Mouse (Mus musculus): ENCODE data around the gene Irf9.

The Irf9 gene

GRCm38 (mm10) chr14:55603271-55603632 lies at the start of gene Irf9:
Irf9 (plus strand) TSS chr14:55603571.
- no peak for DNase-seq (ENCODE audit: inconsistent ontology term)

GRCm38 (mm10) chr14:55554635-55555034 lies 48.7 kb upstream of the Irf9 start:
- DNase-seq (ENCODE audit: inconsistent ontology term) = no peak

- DNase-seq (ENCODE audit: inconsistent ontology term) = no peak
Measured at GRCm38 (mm10) chr14:55555788-55556187, 47.6 kb upstream of the Irf9 start.

GRCm38 (mm10) chr14:55557003-55557402 lies 46.4 kb upstream of the Irf9 start:
- peak; percentile 60 for DNase-seq (ENCODE audit: inconsistent ontology term)

- DNase-seq (ENCODE audit: inconsistent ontology term) = no peak
Measured at GRCm38 (mm10) chr14:55557587-55557986, 45.8 kb upstream of the Irf9 start.

GRCm38 (mm10) chr14:55558740-55559448 lies 44.5 kb upstream of the Irf9 start:
- DNase-seq (ENCODE audit: inconsistent ontology term) = no peak

- peak; percentile 96 for DNase-seq (ENCODE audit: inconsistent ontology term)
Measured at GRCm38 (mm10) chr14:55559799-55560201, 43.6 kb upstream of the Irf9 start, which contains the start of gene Dcaf11. Dcaf11 (plus strand) TSS chr14:55560006.

GRCm38 (mm10) chr14:55560202-55561073 lies 42.9 kb upstream of the Irf9 start, which contains the start of gene A730061H03Rik:
A730061H03Rik (minus strand) TSS chr14:55560406.
- DNase-seq (ENCODE audit: inconsistent ontology term) = peak; percentile 100

- DNase-seq (ENCODE audit: inconsistent ontology term) = no peak
Measured at GRCm38 (mm10) chr14:55561860-55562259, 41.5 kb upstream of the Irf9 start.

GRCm38 (mm10) chr14:55563249-55563648 lies 40.1 kb upstream of the Irf9 start:
- no peak for DNase-seq (ENCODE audit: inconsistent ontology term)

GRCm38 (mm10) chr14:55565748-55566147 lies 37.6 kb upstream of the Irf9 start:
- DNase-seq (ENCODE audit: inconsistent ontology term) = no peak

GRCm38 (mm10) chr14:55567496-55567895 lies 35.9 kb upstream of the Irf9 start:
- DNase-seq (ENCODE audit: inconsistent ontology term) = no peak

GRCm38 (mm10) chr14:55570588-55570987 lies 32.8 kb upstream of the Irf9 start:
- DNase-seq (ENCODE audit: inconsistent ontology term) = no peak

GRCm38 (mm10) chr14:55571760-55572159 lies 31.6 kb upstream of the Irf9 start:
- no peak for DNase-seq (ENCODE audit: inconsistent ontology term)

- DNase-seq (ENCODE audit: inconsistent ontology term) = no peak
Measured at GRCm38 (mm10) chr14:55575302-55575701, 28.1 kb upstream of the Irf9 start, which contains the start of gene Fitm1. Fitm1 (plus strand) TSS chr14:55575617.

- no peak for DNase-seq (ENCODE audit: inconsistent ontology term)
Measured at GRCm38 (mm10) chr14:55575711-55576110, 27.7 kb upstream of the Irf9 start.

GRCm38 (mm10) chr14:55576376-55576775 lies 27.0 kb upstream of the Irf9 start:
- no peak for DNase-seq (ENCODE audit: inconsistent ontology term)

GRCm38 (mm10) chr14:55577871-55578667 lies 25.3 kb upstream of the Irf9 start, which contains the start of gene Psme1:
Psme1 (plus strand) TSS chr14:55578123.
- DNase-seq (ENCODE audit: inconsistent ontology term) = peak; percentile 88

- DNase-seq (ENCODE audit: inconsistent ontology term) = peak; percentile 37
Measured at GRCm38 (mm10) chr14:55578668-55579269, 24.6 kb upstream of the Irf9 start.

- no peak for DNase-seq (ENCODE audit: inconsistent ontology term)
Measured at GRCm38 (mm10) chr14:55579511-55580496, 23.6 kb upstream of the Irf9 start.
